Mouse (Mus musculus) midbrain, embryonic 15.5 days (tissue): ENCODE results near the gene Lrig1. TPM values are rescaled to one million over a fixed set of nuclear protein-coding genes. Genes with fewer than 3 reads are reported as not detected.

ENCODE experiments used
- ATAC-seq: fragments of 200-750 bp; cut with Nextera tagmentation; replicated peaks from 2 replicates; pipeline ENCODE4 v1.8.0; 2017; ENCODE audit warnings: moderate TSS enrichment
- H3K27ac ChIP-seq: fragments of 300-500 bp; sonication (generic); 2 replicates; pipeline ENCODE4 v1.5.1; 2015; ENCODE audit warnings: mild to moderate bottlenecking, inconsistent platforms
- H3K27me3 ChIP-seq: fragments of 300-500 bp; sonication (generic); replicated peaks from 2 replicates; pipeline ENCODE4 v1.6.1; 2015; ENCODE audit warnings: inconsistent platforms
- H3K36me3 ChIP-seq: fragments of 300-500 bp; sonication (generic); replicated peaks from 2 replicates; pipeline ENCODE4 v1.6.1; 2015; ENCODE audit warnings: inconsistent platforms
- H3K4me1 ChIP-seq: fragments of 300-500 bp; sonication (generic); 2 replicates; pipeline ENCODE4 v1.6.1; 2015; ENCODE audit warnings: inconsistent platforms
- H3K4me2 ChIP-seq: fragments of 300-500 bp; sonication (generic); 2 replicates; pipeline ENCODE4 v1.6.1; 2015; ENCODE audit warnings: inconsistent platforms, mild to moderate bottlenecking, moderate library complexity
- H3K4me3 ChIP-seq: fragments of 300-500 bp; sonication (generic); 2 replicates; pipeline ENCODE4 v1.5.1; 2015; ENCODE audit warnings: mild to moderate bottlenecking, inconsistent platforms
- H3K9ac ChIP-seq: fragments of 300-500 bp; sonication (generic); 2 replicates; pipeline ENCODE4 v1.6.1; 2015; ENCODE audit warnings: mild to moderate bottlenecking, inconsistent platforms
- H3K9me3 ChIP-seq: fragments of 300-500 bp; sonication (generic); 2 replicates; pipeline ENCODE4 v1.6.1; 2016; ENCODE audit warnings: inconsistent platforms
- WGBS: fragments of 180-500 bp; shearing (Covaris S2); methylation state at CpG from one replicate; pipeline ENCODE4 v1.1.7; 2015; ENCODE audit warnings: mixed read lengths; 5-methylcytosine and 5-hydroxymethylcytosine counted together
- polyA plus RNA-seq: library from polyadenylated mRNA; unstranded; fragments of >200 nt; fragmentation: Nextera tagmentation; extraction: Ambion mirVana; gene quantifications from 2 replicates; pipeline ENCODE4 v1.2.1, GENCODE M21; 2015

Lrig1 gene
- polyA plus RNA-seq, 1 experiment from 2014 or later = 16.0 TPM

GRCm38 (mm10) chr6:94637024-94637434 lies 62.9 kb downstream of the Lrig1 start:
- no peak for ATAC-seq
- H3K4me3 ChIP-seq = no peak overlapping the region
- H3K4me1 ChIP-seq = peaks cover 21% of the 10 kb centered on the region
- no peak overlapping the region for H3K4me2 ChIP-seq
- WGBS = 63% methylated on average over 5 of the region's 5 CpGs
- no peak overlapping the region for H3K9ac ChIP-seq
- H3K9me3 ChIP-seq = no peaks in the 10 kb centered on the region
- H3K27ac ChIP-seq = no peak overlapping the region
- no peaks in the 10 kb centered on the region for H3K27me3 ChIP-seq
- no peaks in the 10 kb centered on the region for H3K36me3 ChIP-seq

DNA sequence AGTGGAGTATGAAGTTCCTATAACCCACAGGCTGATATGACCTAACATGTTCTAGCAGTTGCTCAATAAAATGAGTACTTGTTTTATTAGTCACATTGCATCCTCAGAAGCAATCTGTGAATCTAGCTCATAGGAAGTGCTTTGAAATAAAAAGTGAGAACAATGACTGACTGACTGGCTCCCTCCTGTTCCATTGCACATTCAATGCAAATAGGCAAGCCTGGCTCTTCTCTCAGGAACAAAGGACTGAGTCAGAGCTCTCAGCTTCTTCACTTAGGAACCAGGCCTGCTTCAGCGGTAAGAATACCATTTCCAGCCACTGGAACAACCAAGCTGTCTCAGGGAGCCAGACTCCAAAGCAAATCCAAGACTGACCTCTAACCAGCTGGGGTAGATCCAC lies 64.6 kb downstream of the Lrig1 start:
- no peak for ATAC-seq
- no peaks in the 10 kb centered on the region for H3K27me3 ChIP-seq
- no peaks in the 10 kb centered on the region for H3K9me3 ChIP-seq
- peak overlapping the region; percentile 7; the same call in 1 of the 2 replicates for H3K27ac ChIP-seq
- no peak overlapping the region for H3K4me3 ChIP-seq
- no peak overlapping the region for H3K9ac ChIP-seq
- H3K36me3 ChIP-seq = no peaks in the 10 kb centered on the region
- H3K4me1 ChIP-seq = peaks cover 24% of the 10 kb centered on the region
- 15% methylated on average over 1 of the region's 1 CpGs for WGBS
- no peak overlapping the region for H3K4me2 ChIP-seq

DNA sequence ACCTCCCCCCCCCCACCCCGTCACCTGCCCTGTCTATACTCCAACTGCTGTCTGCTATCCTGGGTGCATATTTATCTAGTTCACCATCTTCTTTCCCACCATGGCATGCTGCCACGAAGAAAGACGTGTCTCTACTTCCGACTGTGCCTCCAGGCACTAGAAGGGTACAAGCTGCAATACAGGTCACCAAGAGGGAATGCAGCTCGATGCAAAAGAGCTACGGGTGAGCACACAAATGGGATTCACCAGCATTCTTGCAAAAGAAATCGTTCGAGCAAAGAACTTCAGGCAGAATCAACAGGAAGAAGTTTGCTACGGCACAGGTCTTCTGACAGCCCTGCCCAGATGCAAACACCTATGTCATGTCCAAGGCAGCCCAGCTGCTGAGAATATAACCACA lies 65.2 kb downstream of the Lrig1 start:
- Histone ChIP-seq H3K9ac (no peak overlapping the region), H3K36me3 (no peaks in the 10 kb centered on the region), H3K4me2 (no peak overlapping the region), H3K27me3 (no peaks in the 10 kb centered on the region), H3K27ac (peak overlapping the region; percentile 7; the same call in 1 of the 2 replicates), H3K9me3 (no peaks in the 10 kb centered on the region), H3K4me3 (no peak overlapping the region), H3K4me1 (peaks cover 23% of the 10 kb centered on the region)
- ATAC-seq = no peak
- 59% methylated on average over 9 of the region's 9 CpGs for WGBS

GRCm38 (mm10) chr6:94634274-94634673 lies 65.7 kb downstream of the Lrig1 start:
- Histone ChIP-seq H3K27ac (no peak overlapping the region), H3K27me3 (no peaks in the 10 kb centered on the region), H3K36me3 (no peaks in the 10 kb centered on the region), H3K9ac (no peak overlapping the region), H3K4me2 (no peak overlapping the region), H3K9me3 (no peaks in the 10 kb centered on the region), H3K4me3 (no peak overlapping the region), H3K4me1 (peaks cover 23% of the 10 kb centered on the region)
- WGBS = 83% methylated on average over 4 of the region's 4 CpGs
- ATAC-seq = no peak

GRCm38 (mm10) chr6:94631779-94632082 lies 68.2 kb downstream of the Lrig1 start:
- H3K9ac ChIP-seq = no peak overlapping the region
- H3K4me2 ChIP-seq = no peak overlapping the region
- peak; percentile 66; the same call in 1 of the 2 replicates for ATAC-seq
- no peak overlapping the region for H3K4me3 ChIP-seq
- no peaks in the 10 kb centered on the region for H3K36me3 ChIP-seq
- 40% methylated on average over 6 of the region's 6 CpGs for WGBS
- no peaks in the 10 kb centered on the region for H3K9me3 ChIP-seq
- peaks cover 30% of the 10 kb centered on the region for H3K4me1 ChIP-seq
- peak overlapping the region; percentile 70 for H3K27ac ChIP-seq
- H3K27me3 ChIP-seq = no peaks in the 10 kb centered on the region

DNA sequence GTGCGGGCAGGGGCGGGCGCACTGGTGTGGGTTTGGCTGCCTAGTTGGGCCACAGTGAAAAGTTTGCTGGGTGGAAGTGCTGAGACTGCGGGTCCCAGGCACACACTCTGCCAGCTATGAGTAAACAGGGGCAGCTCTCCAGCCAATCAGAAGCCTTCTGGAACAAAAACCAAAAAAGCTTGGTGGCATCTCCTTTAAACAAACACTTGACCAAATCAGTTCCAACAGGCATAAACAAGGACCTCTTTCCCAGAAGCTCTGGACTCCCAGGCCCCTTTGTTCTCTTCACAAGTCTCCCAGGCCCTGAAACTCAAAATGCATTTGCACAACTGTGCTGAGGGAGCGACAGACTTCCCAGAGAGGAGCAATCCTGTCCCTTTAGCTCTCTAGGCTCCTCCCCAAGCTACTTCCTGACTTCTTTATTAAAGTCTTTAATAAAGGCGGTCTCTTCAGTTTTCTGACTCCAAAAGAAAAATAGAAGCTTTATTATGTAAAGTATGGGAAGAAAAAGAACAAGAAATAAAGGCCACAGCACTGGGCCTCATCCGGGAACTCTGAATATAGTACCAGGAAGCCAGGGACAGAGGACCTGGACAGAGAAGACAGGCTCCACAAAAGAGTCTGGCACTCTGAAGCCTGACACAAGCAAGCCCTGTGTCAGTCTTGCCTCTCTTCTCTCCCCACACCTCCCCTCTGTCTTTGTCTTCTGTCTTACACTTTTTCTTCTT lies 68.7 kb downstream of the Lrig1 start:
- Histone ChIP-seq H3K9ac (no peak overlapping the region), H3K27me3 (no peaks in the 10 kb centered on the region), H3K4me3 (no peak overlapping the region), H3K4me2 (no peak overlapping the region), H3K27ac (peak overlapping the region; percentile 70), H3K4me1 (peaks cover 28% of the 10 kb centered on the region), H3K9me3 (no peaks in the 10 kb centered on the region), H3K36me3 (no peaks in the 10 kb centered on the region)
- peak; percentile 88 for ATAC-seq
- 33% methylated on average over 7 of the region's 7 CpGs for WGBS

- no peak overlapping the region for H3K4me3 ChIP-seq
- no peak for ATAC-seq
- no peak overlapping the region for H3K4me2 ChIP-seq
- peaks cover 28% of the 10 kb centered on the region for H3K4me1 ChIP-seq
- no peak overlapping the region for H3K9ac ChIP-seq
- 0 out of 2 replicates have a peak overlapping the region, but pooled peaks have one; percentile 70 for H3K27ac ChIP-seq
- 71% methylated on average over 6 of the region's 6 CpGs for WGBS
- no peaks in the 10 kb centered on the region for H3K36me3 ChIP-seq
- no peaks in the 10 kb centered on the region for H3K9me3 ChIP-seq
- no peaks in the 10 kb centered on the region for H3K27me3 ChIP-seq
Measured at GRCm38 (mm10) chr6:94628787-94629186, 71.2 kb downstream of the Lrig1 start.

GRCm38 (mm10) chr6:94627714-94628595 lies 72.0 kb downstream of the Lrig1 start:
- 0 out of 2 replicates have a peak overlapping the region, but pooled peaks have one; percentile 4 for H3K27ac ChIP-seq
- no peaks in the 10 kb centered on the region for H3K9me3 ChIP-seq
- H3K27me3 ChIP-seq = no peaks in the 10 kb centered on the region
- no peak overlapping the region for H3K9ac ChIP-seq
- no peaks in the 10 kb centered on the region for H3K36me3 ChIP-seq
- H3K4me3 ChIP-seq = no peak overlapping the region
- peaks cover 28% of the 10 kb centered on the region for H3K4me1 ChIP-seq
- H3K4me2 ChIP-seq = no peak overlapping the region
- ATAC-seq = no peak
- WGBS = 51% methylated on average over 15 of the region's 15 CpGs

- Histone ChIP-seq H3K27ac (no peak overlapping the region), H3K36me3 (no peaks in the 10 kb centered on the region), H3K9me3 (no peaks in the 10 kb centered on the region), H3K4me2 (no peak overlapping the region), H3K9ac (no peak overlapping the region), H3K27me3 (no peaks in the 10 kb centered on the region), H3K4me3 (no peak overlapping the region), H3K4me1 (peaks cover 28% of the 10 kb centered on the region)
- WGBS = 69% methylated on average over 2 of the region's 2 CpGs
- ATAC-seq = no peak
Measured at GRCm38 (mm10) chr6:94626807-94627206, 73.2 kb downstream of the Lrig1 start.

DNA sequence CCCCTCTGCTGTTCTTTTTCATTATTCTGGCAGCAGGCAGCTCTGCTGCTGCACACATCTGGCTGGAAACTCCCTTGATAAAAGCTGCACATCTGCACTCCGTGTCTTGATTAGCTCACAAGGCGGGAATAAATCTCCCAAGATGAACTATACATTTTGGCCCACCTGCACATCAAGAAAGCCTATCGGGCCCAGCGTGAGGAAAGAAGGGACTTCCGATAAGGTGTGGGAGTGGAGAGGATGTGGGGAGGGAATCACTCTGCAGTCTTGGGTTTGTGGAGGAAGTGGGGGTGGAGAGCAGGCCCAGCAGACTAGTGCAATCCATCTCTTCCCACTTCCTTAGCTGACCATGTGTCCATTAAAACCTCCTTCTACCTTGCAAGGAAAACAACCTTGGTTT lies 74.1 kb downstream of the Lrig1 start:
- no peaks in the 10 kb centered on the region for H3K27me3 ChIP-seq
- no peak overlapping the region for H3K4me2 ChIP-seq
- 72% methylated on average over 5 of the region's 5 CpGs for WGBS
- ATAC-seq = no peak
- no peaks in the 10 kb centered on the region for H3K36me3 ChIP-seq
- no peaks in the 10 kb centered on the region for H3K9me3 ChIP-seq
- H3K4me3 ChIP-seq = no peak overlapping the region
- H3K4me1 ChIP-seq = peaks cover 28% of the 10 kb centered on the region
- H3K9ac ChIP-seq = no peak overlapping the region
- no peak overlapping the region for H3K27ac ChIP-seq

DNA sequence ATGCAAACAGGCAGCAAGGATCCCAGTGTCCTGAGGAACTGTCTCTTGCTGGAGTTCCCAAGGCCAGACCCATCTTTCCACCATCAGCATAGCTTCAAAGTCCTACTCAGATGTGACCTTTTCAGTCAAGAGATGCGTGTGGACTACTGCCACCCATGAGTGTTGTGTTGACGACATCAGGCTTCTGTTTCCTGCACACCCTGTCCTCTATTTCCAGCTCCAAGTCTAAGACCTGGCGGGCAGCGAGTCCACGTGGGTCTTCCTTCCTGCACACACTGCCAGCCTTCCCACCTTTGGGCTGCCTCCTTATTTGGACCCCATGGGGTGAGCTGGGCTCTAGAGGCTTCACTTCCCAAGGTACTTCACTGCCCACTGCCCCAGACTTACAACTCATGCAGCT lies 75.4 kb downstream of the Lrig1 start:
- WGBS = 89% methylated on average over 5 of the region's 5 CpGs
- no peaks in the 10 kb centered on the region for H3K27me3 ChIP-seq
- peaks cover 23% of the 10 kb centered on the region for H3K4me1 ChIP-seq
- no peak overlapping the region for H3K4me2 ChIP-seq
- H3K27ac ChIP-seq = no peak overlapping the region
- no peak overlapping the region for H3K4me3 ChIP-seq
- H3K36me3 ChIP-seq = no peaks in the 10 kb centered on the region
- no peak for ATAC-seq
- no peak overlapping the region for H3K9ac ChIP-seq
- no peaks in the 10 kb centered on the region for H3K9me3 ChIP-seq

DNA sequence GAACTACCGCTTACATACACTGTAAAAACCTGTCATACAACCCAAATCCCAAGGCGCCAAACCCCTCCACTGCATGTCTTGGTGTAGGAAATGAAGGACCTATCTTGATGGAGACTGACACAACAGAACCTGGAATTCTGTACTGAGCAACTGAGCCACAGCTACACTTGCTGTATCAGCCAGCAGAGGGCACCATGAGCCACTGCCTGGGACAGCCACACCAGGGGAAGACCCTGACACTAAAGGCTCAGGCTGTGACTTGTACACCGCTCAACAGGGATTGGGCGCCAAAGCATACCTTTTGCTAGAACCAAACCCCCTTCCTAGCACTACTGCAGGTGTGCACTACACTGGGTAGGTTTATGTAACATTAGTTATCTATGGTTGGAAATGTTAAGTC lies 77.0 kb downstream of the Lrig1 start:
- Histone ChIP-seq H3K9ac (no peak overlapping the region), H3K36me3 (no peaks in the 10 kb centered on the region), H3K4me1 (peaks cover 12% of the 10 kb centered on the region), H3K9me3 (no peaks in the 10 kb centered on the region), H3K4me3 (no peak overlapping the region), H3K27me3 (no peaks in the 10 kb centered on the region), H3K4me2 (no peak overlapping the region), H3K27ac (no peak overlapping the region)
- no peak; the same call in 1 of the 2 replicates for ATAC-seq
- WGBS = 80% methylated on average over 4 of the region's 4 CpGs
